Mouse (Mus musculus): ENCODE measurements around the gene Rnf144a.
"Not testable (repeated sequence)": the region's sequence is repeated elsewhere in the genome, so short reads cannot be mapped to it uniquely, and the experiment has no call there.

Gene Rnf144a

GRCm38 (mm10) chr12:26415104-26415771 lies at the start of gene Rnf144a:
TSS of gene Rnf144a (minus strand) at chr12:26415254.
- peak; percentile 68 for DNase-seq (ENCODE audit: low spot score)

- no peak for DNase-seq (ENCODE audit: low spot score)
Observed at GRCm38 (mm10) chr12:26460091-26460490, 45.0 kb upstream of the Rnf144a start.

GRCm38 (mm10) chr12:26456028-26456698 lies 41.1 kb upstream of the Rnf144a start, which contains the start of gene Rsad2:
TSS of gene Rsad2 (minus strand) at chr12:26456452.
- DNase-seq (ENCODE audit: low spot score): no peak

- no peak for DNase-seq (ENCODE audit: low spot score)
Observed at GRCm38 (mm10) chr12:26454682-26455081, 39.6 kb upstream of the Rnf144a start.

GRCm38 (mm10) chr12:26452951-26453350 lies 37.9 kb upstream of the Rnf144a start:
- DNase-seq (ENCODE audit: low spot score): no peak

- DNase-seq (ENCODE audit: low spot score): no peak
Observed at GRCm38 (mm10) chr12:26451150-26451549, 36.1 kb upstream of the Rnf144a start.

GRCm38 (mm10) chr12:26449483-26449882 lies 34.4 kb upstream of the Rnf144a start:
- no peak for DNase-seq (ENCODE audit: low spot score)

GRCm38 (mm10) chr12:26446377-26447045 lies 31.5 kb upstream of the Rnf144a start:
- DNase-seq (ENCODE audit: low spot score): no peak

GRCm38 (mm10) chr12:26444511-26444910 lies 29.5 kb upstream of the Rnf144a start:
- no peak for DNase-seq (ENCODE audit: low spot score)

- peak; percentile 35 for DNase-seq (ENCODE audit: low spot score)
Observed at GRCm38 (mm10) chr12:26444054-26444453, 29.0 kb upstream of the Rnf144a start.

GRCm38 (mm10) chr12:26439366-26439765 lies 24.3 kb upstream of the Rnf144a start:
- DNase-seq (ENCODE audit: low spot score): no peak

- no peak for DNase-seq (ENCODE audit: low spot score)
Observed at GRCm38 (mm10) chr12:26437950-26438349, 22.9 kb upstream of the Rnf144a start.

GRCm38 (mm10) chr12:26436334-26436733 lies 21.3 kb upstream of the Rnf144a start:
- DNase-seq (ENCODE audit: low spot score): no peak

GRCm38 (mm10) chr12:26428771-26429170 lies 13.7 kb upstream of the Rnf144a start:
- DNase-seq (ENCODE audit: low spot score): not testable (repeated sequence)

- no peak for DNase-seq (ENCODE audit: low spot score)
Observed at GRCm38 (mm10) chr12:26424841-26425240, 9.8 kb upstream of the Rnf144a start.

GRCm38 (mm10) chr12:26418322-26418721 lies 3.3 kb upstream of the Rnf144a start:
- DNase-seq (ENCODE audit: low spot score): no peak

- peak; percentile 62 for DNase-seq (ENCODE audit: low spot score)
Observed at GRCm38 (mm10) chr12:26416636-26417295, 1.7 kb upstream of the Rnf144a start.

GRCm38 (mm10) chr12:26414451-26415103 lies 477 bp downstream of the Rnf144a start:
- no peak for DNase-seq (ENCODE audit: low spot score)

- DNase-seq (ENCODE audit: low spot score): no peak
Observed at GRCm38 (mm10) chr12:26413961-26414411, 1.1 kb downstream of the Rnf144a start.

GRCm38 (mm10) chr12:26412802-26413201 lies 2.3 kb downstream of the Rnf144a start:
- peak; percentile 16 for DNase-seq (ENCODE audit: low spot score)

- DNase-seq (ENCODE audit: low spot score): no peak
Observed at GRCm38 (mm10) chr12:26411841-26412450, 3.1 kb downstream of the Rnf144a start.
